Mouse (Mus musculus) G1E-ER4 (cell line): Measurements from ENCODE around the gene Arl2. TPM values are rescaled to one million over a fixed set of nuclear protein-coding genes. Genes with fewer than 3 reads are reported as not detected.

ENCODE experiments used
- GATA1 ChIP-seq: IDR thresholded peaks from one replicate; pipeline ENCODE4 v1.8.0; 2012; ENCODE audit warnings: low read length, inconsistent platforms
- polyA plus RNA-seq: library from polyadenylated mRNA; stranded (reverse); fragments of >175 nt; gene quantifications from 2 replicates; pipeline ENCODE4 v1.2.3, GENCODE M21; 2012

Arl2 gene
- 81.6 and 111 TPM in 2 replicates for polyA plus RNA-seq

GRCm38 (mm10) chr19:6141394-6141749 lies at the start of gene Arl2:
Gene Arl2 (minus strand): TSS chr19:6141548.
- no peak for TF ChIP-seq GATA1

GRCm38 (mm10) chr19:6184131-6184530 lies 42.8 kb upstream of the Arl2 start, which contains the start of gene Majin:
Gene Majin (plus strand): TSS chr19:6184388.
- no peak for TF ChIP-seq GATA1

- TF ChIP-seq GATA1 = no peak
Observed at GRCm38 (mm10) chr19:6182534-6182933, 41.2 kb upstream of the Arl2 start.

- TF ChIP-seq GATA1 = no peak
Observed at GRCm38 (mm10) chr19:6181629-6182028, 40.3 kb upstream of the Arl2 start.

GRCm38 (mm10) chr19:6178775-6179174 lies 37.4 kb upstream of the Arl2 start:
- TF ChIP-seq GATA1 = no peak

GRCm38 (mm10) chr19:6174771-6175170 lies 33.4 kb upstream of the Arl2 start:
- no peak for TF ChIP-seq GATA1

- no peak for TF ChIP-seq GATA1
Observed at GRCm38 (mm10) chr19:6171215-6171614, 29.9 kb upstream of the Arl2 start.

GRCm38 (mm10) chr19:6166750-6167149 lies 25.4 kb upstream of the Arl2 start:
- no peak for TF ChIP-seq GATA1

GRCm38 (mm10) chr19:6163872-6164547 lies 22.7 kb upstream of the Arl2 start:
- TF ChIP-seq GATA1 = no peak

- TF ChIP-seq GATA1 = no peak
Observed at GRCm38 (mm10) chr19:6157220-6157619, 15.9 kb upstream of the Arl2 start.

GRCm38 (mm10) chr19:6156372-6156771 lies 15.0 kb upstream of the Arl2 start:
- TF ChIP-seq GATA1 = no peak

- TF ChIP-seq GATA1 = no peak
Observed at GRCm38 (mm10) chr19:6155174-6155573, 13.8 kb upstream of the Arl2 start.

- TF ChIP-seq GATA1 = no peak
Observed at GRCm38 (mm10) chr19:6144842-6145241, 3.5 kb upstream of the Arl2 start.

GRCm38 (mm10) chr19:6140678-6141393 lies 512 bp downstream of the Arl2 start, which contains the start of gene Batf2:
Gene Batf2 (plus strand): TSS chr19:6140983.
- no peak for TF ChIP-seq GATA1

- no peak for TF ChIP-seq GATA1
Observed at GRCm38 (mm10) chr19:6140374-6140677, 1.0 kb downstream of the Arl2 start.

GRCm38 (mm10) chr19:6139701-6140100 lies 1.6 kb downstream of the Arl2 start:
- TF ChIP-seq GATA1 = no peak

GRCm38 (mm10) chr19:6136397-6136796 lies 5.0 kb downstream of the Arl2 start:
- TF ChIP-seq GATA1 = no peak
